Mouse (Mus musculus) cerebellum, postnatal 4 days (tissue): ENCODE measurements around the gene Atp13a3.

Experiments
- DNase-seq, 2 experiments: peaks; one replicate each; pipeline ENCODE4 v3.0.0; 2022; ENCODE audit warnings: low spot score in 2 of 2, mixed read lengths in 1 of 2

Gene Atp13a3

GRCm38 (mm10) chr16:30278406-30278805, 127.4 kb downstream of the Atp13a3 start:
- no peak for DNase-seq

DNA sequence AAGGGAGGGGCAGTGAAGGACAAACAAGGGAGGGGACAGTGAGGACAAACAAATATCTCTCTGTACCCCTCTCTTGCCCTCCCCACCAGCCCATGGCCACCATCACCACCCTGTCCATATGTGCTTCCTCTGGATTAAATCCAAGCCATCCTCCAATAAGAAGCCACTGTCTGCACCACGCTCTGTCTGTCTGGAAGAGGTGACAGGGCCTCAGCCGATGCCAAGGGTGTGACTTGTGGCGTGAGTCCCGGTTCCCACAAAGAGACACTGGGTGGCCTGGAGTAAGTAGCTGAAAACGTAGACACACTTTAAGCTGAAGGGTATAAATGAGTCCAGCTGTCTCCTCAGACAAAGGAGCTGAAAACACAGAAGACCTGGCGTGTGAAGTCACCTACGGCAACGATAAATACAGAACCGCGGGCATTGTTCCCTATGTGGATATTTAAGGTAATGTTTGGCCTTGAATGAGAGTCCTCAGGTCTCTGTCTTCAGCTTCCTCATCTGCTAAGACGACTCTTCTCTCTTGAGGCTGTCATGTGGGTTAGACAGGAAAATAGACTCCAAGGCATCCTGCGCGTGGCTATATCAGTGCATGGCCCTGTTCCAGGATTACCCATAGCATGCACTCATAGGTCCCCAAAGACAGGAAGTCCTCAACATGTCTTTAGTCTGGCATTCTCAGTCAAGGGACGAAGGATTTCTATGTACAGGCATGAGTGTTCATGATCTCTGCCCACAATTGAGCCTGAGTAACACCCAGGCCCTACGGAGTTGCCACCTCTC, 130.0 kb downstream of the Atp13a3 start:
- no peak for DNase-seq

- DNase-seq = no peak
These were observed 132.7 kb downstream of the Atp13a3 start for GRCm38 (mm10) chr16:30273065-30273464.

DNA sequence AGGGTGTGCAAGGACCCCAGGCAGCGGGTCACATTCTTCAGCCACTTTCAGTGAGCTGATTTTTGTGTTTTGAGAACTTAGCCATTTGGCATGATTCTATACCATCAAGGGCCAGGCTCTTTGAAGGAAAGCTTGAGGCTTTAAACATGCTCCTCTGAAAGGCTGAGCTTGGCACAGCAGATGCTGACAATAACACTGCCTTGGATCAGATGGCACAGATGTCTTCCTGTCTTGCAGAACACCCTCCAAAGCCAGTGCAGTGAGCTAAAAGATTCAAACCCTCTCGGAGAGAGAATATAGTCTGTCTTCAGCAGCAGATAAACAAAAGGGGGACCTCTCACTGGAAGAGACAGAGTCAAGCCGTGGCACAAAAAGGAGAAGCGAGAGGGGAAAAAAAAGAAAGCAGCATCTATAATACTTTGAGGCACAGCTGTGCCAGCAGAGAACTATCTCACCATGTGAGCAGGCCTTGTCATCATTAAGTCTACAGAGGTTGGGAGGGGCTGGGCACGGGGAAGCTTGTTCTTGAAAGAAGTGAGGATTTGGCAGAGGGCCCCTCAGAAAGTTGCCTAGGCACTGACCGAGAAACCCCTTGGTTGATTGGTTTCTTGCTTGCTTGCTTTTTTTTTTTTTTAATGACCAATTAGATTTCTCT, 133.7 kb downstream of the Atp13a3 start:
- no peak for DNase-seq

DNA sequence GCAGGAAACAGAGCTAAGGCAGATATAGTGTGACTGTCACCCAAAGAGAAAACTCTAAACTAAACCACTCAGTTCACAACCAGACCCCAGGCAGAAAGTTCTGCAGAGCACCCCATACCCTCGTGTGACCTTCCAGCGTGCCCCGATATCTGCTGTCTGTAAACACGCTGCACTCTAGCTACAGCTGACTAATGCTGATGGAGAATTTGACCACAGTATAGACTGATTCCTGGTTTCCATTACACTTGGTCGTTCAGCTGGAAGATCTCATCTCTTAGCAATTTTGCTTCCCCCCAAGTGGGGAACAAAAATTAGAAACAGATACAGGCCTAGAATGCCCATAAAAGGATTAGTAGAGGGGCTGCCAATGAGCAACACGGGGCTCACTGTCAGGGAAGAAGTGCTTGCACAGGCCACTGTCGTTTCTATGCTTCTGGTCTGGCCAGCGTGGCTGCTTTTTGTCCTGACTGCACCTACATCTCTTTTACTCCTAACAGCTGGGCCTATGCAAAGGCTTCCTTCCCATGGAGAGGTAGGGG, 134.5 kb downstream of the Atp13a3 start:
- no peak for DNase-seq

DNA sequence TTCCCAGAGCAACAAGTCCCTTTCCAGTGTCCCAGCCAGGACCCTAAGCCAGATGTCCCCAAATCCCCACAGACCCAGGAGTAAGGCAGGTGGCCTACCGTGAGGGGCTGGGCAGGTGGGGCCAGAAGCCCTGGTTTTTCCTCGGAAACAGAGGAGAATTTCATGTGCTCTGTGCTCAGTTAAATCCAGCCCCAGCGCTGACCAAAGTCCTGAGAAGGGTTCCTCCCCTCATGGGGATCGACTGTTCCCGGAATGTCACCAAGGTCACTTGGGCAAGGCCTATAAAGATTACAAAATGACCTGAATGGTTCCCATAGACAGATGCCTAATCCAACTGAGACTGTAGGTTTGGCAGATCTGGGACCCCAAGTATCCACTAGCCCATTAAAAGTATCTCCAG, 138.4 kb downstream of the Atp13a3 start, which contains the start of gene Cpn2:
Gene Cpn2, minus strand, starts transcription at position 141 of the 400 bp plus-strand sequence.
- DNase-seq = no peak

DNA sequence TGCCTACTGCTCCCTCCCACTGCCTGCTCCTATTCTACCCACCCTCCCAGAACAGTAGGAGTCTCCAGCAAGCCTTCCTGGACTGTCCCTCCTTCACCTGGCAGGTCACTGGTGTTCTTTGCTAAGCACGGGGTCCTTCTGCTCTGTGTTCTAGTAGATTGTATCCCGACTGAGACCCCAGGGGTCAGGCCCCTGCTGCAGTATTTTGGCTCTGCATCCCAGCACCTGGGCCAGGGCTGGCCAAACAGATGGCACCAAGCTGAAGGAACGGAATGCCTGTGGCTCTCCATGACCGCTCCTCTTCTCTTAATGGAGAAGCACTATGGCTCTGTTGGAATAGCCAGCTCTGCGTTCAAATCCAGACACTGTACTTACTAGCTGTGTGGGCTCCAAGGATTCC, 139.2 kb downstream of the Atp13a3 start:
- no peak for DNase-seq

DNA sequence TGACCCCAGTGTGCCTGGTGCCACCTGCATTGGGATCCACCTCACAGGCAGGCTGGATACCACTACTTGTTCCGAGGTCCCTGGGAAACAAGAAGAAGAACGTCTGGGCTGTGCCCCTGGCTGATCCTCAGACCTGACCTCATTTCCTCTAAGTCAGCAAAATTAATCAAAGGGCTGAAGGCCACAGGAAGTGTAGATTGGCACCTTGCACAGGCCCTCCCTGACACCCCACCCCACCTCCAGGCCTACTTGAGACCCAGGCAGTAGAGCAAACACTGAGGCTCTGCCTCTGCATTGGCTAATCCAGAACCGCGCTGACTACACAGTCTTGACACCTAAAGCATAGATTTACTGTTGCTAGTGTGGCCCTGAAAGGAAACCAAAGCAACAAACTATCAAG, 140.2 kb downstream of the Atp13a3 start:
- DNase-seq = no peak

GRCm38 (mm10) chr16:30263156-30263555, 142.6 kb downstream of the Atp13a3 start:
- DNase-seq = no peak

DNA sequence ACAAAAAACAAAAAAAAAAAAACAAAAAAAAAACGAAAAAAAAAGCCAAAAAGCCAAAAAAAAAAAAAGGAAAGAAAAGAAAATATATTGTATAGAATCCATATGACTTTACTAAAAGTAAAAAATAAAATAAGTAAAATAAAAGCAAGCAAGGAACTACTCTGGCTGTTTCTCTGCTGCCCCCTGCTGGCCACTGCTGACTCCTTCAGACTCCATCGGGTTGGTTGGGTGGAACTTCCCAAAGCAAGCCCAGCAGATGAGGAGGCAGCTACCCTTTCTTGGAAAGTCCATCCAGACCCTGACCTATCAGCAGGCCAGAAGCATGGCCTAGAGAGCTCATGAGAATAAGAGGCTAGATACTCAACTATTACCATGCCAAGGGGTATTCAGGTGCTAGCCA, 143.1 kb downstream of the Atp13a3 start:
- peak; percentile 39 to 61 for DNase-seq
